ENCODE assay signal across 24 mouse cellular contexts in the genomic region with DNA sequence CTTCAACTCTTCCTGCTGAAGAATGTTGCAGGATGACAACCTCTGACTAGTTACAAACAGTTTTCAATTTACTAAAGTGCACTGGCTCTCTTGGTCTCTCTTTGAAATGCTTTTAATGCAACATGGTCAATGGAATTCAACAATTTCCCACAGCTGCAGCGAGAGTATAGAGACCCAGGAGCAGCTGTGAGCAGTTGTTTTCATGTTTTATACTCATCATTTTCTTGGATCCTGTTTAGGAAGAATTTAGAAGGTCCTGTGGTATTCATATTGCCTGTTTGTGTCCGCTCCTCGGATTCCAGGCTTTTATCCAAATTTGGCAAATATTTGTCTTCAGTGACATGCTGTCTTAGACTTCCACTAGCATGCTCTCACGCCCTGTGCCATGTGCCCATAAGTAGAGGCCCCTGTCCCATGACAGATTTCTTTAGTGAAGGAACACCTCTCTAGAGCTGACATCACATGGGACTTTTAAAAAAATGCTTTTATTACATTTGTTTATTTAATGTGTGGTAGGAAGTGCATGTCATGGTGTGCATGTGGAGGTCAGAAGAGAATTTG.
DNase-seq lines count a peak whose midpoint lies in the region; ATAC-seq lines count a peak whose summit lies in the region.
"Had no signal": no experiment of that assay in that cellular context is flagged by ENCODE, and none has a peak within 500 bp of the region (broad histone marks: within the 10 kb centered on the region; RNA-seq: fewer than 3 reads in every experiment).

No protein-coding gene starts in this region.

- peak; percentile 7 for DNase-seq in kidney, postnatal 10 days
- DNase-seq in 3T3-L1 (ENCODE audit: low read depth, low spot score) = peak; percentile 13
- DNase-seq in lung, postnatal 25 days (ENCODE audit: low spot score) = peak; percentile 18
- no peak for DNase-seq in adrenal gland, adult 18-20 months (ENCODE audit: low spot score in 2 of 2)
- no peak for DNase-seq in cerebellum, adult 9-10 months
- DNase-seq: adrenal gland, postnatal 10 days; cerebellum, adult 18-20 months; cerebellum, postnatal 25 days; forebrain, postnatal 0 days; gastrocnemius, postnatal 36 days; kidney, adult 18-20 months; kidney, postnatal 25 days; liver, postnatal 0 days; retina, postnatal 1 day had no signal

- 58% methylated on average over 4 of the region's 4 CpGs for WGBS in kidney, embryonic 15.5 days
- WGBS in embryonic facial prominence, embryonic 15.5 days = 34% methylated on average over 4 of the region's 4 CpGs

- no peak overlapping the region for H3K9ac ChIP-seq in kidney, embryonic 15.5 days
- H3K9ac ChIP-seq in embryonic facial prominence, embryonic 15.5 days = no peak overlapping the region
- H3K9ac ChIP-seq: forebrain, postnatal 0 days; heart, embryonic 15.5 days; hindbrain, embryonic 15.5 days; liver, postnatal 0 days; neural tube, embryonic 13.5 days had no signal

- H3K9me3 ChIP-seq in kidney, embryonic 15.5 days (replicated peaks) = no peaks in the 10 kb centered on the region
- no peaks in the 10 kb centered on the region for H3K9me3 ChIP-seq in embryonic facial prominence, embryonic 15.5 days (replicated peaks)
- H3K9me3 ChIP-seq: heart, embryonic 15.5 days; hindbrain, embryonic 15.5 days; neural tube, embryonic 13.5 days had no signal

- no peaks in the 10 kb centered on the region for H3K27me3 ChIP-seq in kidney, embryonic 15.5 days
- no peaks in the 10 kb centered on the region for H3K27me3 ChIP-seq in embryonic facial prominence, embryonic 15.5 days
- H3K27me3 ChIP-seq: heart, embryonic 15.5 days; hindbrain, embryonic 15.5 days; neural tube, embryonic 13.5 days had no signal

- no peak for ATAC-seq in kidney, embryonic 15.5 days (replicated peaks; ENCODE audit: low FRiP score)
- ATAC-seq in embryonic facial prominence, embryonic 15.5 days (ENCODE audit: insufficient number of reproducible peaks, low FRiP score, low TSS enrichment, low read depth) = peak; percentile 39; the same call in 1 of the 2 replicates
- ATAC-seq: activated CD4-positive, CD25-positive, alpha-beta regulatory T cell, adult 4 months; forebrain, postnatal 0 days; liver, postnatal 0 days; midbrain, embryonic 16.5 days had no signal

- H3K4me2 ChIP-seq in kidney, embryonic 15.5 days = no peak overlapping the region
- H3K4me2 ChIP-seq in embryonic facial prominence, embryonic 15.5 days (replicated peaks) = no peak overlapping the region
- H3K4me2 ChIP-seq: heart, embryonic 15.5 days; hindbrain, embryonic 15.5 days; liver, embryonic 11.5 days; neural tube, embryonic 13.5 days had no signal

- H3K36me3 ChIP-seq in kidney, embryonic 15.5 days = no peaks in the 10 kb centered on the region
- H3K36me3 ChIP-seq in embryonic facial prominence, embryonic 15.5 days = no peaks in the 10 kb centered on the region
- H3K36me3 ChIP-seq: heart, embryonic 15.5 days; hindbrain, embryonic 15.5 days; neural tube, embryonic 13.5 days had no signal

- H3K4me1 ChIP-seq in kidney, embryonic 15.5 days = no peaks in the 10 kb centered on the region
- H3K4me1 ChIP-seq in embryonic facial prominence, embryonic 15.5 days = no peaks in the 10 kb centered on the region
- H3K4me1 ChIP-seq: heart, embryonic 15.5 days; hindbrain, embryonic 15.5 days; neural tube, embryonic 13.5 days had no signal

- no peak overlapping the region for H3K4me3 ChIP-seq in kidney, embryonic 15.5 days (replicated peaks)
- no peak overlapping the region for H3K4me3 ChIP-seq in embryonic facial prominence, embryonic 15.5 days (replicated peaks)
- H3K4me3 ChIP-seq: heart, embryonic 15.5 days; hindbrain, embryonic 15.5 days; layer of hippocampus, adult 2 months; myocyte; neural tube, embryonic 13.5 days had no signal

- no peak overlapping the region for H3K27ac ChIP-seq in kidney, embryonic 15.5 days
- H3K27ac ChIP-seq in embryonic facial prominence, embryonic 15.5 days (replicated peaks) = no peak overlapping the region
- H3K27ac ChIP-seq: heart, embryonic 15.5 days; hindbrain, embryonic 15.5 days; layer of hippocampus, adult 2 months; neural tube, embryonic 13.5 days had no signal

Comparison
In these comparisons a context has a peak if more than half of its experiments do, and no peak if none do; other contexts are left out.
1. DNase-seq: peak in kidney, postnatal 10 days (single experiment), 3T3-L1 (single experiment) and lung, postnatal 25 days (single experiment); none in adrenal gland, adult 18-20 months (0 of 2) and cerebellum, adult 9-10 months (single experiment).